Mouse (Mus musculus) kidney, adult 8-10 months (tissue): ENCODE measurements at regions not wholly inside any gene's neighbourhood (a gene's known extent, or its start where the extent isn't known, plus 50 kb on each side); places are given as distances from the start of the nearest gene placed in this dataset.

ENCODE experiments used
- DNase-seq, 2 experiments: peaks; one replicate each; pipeline ENCODE4 v3.0.0; 2022

DNA sequence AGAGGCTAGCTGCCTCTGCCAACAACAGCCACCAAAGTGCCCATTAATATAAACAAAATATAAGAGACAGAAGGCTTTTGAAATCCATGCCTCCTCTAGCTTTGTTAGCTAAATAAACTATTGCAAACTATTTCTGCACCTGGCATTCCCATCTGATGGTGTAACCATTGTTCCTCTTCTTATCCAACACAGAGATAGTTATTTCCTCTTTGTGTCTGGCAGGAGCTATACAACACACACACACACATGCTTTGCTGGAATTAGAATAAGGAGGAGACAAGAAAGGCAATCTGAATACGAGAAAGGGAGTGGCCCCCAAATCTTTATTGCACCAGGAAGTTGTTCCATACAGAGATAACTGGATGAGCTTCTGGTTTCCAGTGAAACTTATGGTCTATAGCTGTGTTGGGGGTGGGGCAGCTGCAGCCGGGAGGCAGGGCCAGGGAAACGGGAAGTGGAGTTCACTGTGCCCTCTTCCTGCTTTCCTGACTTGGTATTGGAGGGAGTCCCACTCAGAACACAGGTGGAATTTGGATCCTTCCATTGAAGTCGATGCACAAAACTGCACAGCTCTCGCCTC is 64.0 kb upstream of the Zdhhc17 start:
- DNase-seq = no peak

DNA sequence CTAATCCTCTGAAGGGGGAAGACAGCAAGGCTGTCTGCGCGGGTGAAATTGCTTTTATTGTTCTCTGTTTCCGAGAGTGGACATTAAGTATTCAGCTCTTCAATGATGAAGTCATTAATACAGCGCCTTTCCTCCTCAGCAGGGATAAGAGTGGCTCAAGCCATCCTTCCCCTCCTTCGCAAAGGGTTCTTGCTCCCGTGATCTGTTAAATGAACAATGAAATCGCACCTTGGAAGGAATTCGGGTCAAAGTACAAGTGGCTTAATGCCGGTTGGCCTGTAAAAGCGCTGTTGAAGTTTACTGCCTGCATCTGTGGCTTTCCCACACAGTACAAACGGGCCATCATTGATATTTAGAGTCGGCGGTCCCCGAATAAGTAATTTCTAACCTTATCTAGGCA is 63.3 kb upstream of the Zdhhc17 start:
- DNase-seq = peak; percentile 73 to 77

DNA sequence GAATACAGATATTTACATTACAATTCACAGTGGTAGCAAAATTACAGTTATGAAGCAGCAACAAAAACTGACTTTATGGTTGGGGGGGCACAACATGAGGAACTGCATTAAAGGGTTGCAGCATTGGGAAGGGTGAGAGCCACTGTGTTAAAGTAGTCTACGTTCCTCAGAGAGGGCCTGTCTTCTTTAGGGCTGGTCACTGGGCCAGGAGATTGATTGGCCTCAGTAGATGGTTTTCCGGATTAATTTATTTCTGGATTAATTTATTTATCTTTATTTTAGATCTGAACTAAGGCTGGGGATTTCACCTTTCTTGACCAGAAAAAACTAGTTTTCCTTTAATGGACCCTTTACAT is 62.6 kb upstream of the Zdhhc17 start:
- no peak for DNase-seq

DNA sequence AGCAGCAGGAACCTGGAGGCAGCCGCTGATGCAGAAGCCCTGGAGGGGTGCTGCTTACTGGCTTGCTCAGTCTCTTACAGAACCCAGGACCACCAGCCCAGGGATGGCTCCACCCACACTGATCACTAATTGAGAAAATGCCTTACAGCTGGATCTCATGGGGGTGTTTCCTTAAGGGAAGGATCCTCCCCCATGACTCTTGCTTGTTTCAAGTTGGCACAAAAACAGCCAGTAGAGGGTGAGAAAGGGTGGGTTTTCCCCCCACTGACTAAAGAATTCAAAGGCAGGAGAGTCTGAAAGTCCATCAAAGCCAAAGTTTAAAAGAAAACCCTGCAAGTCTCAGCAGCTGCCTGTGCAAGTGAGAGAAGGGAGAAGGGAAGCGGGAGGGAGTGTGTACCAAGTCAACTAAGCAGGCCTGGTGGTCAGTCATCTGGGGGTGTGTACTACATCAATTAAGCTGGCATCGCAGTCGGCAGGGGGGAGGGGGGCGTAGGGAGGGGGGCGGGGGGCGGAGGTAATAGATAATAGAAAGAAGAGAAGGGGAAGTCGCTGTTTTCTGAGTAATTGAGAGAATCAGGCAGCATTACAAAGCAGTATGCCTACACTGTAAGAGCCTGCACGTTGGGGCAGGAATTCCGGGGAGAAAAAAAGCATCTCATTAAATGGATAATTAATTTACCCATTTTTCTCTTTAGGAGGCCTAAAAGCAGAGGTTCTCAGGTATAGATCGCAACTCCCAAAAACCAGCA is 62.0 kb upstream of the Zdhhc17 start:
- DNase-seq = peak; percentile 24 to 51

DNA sequence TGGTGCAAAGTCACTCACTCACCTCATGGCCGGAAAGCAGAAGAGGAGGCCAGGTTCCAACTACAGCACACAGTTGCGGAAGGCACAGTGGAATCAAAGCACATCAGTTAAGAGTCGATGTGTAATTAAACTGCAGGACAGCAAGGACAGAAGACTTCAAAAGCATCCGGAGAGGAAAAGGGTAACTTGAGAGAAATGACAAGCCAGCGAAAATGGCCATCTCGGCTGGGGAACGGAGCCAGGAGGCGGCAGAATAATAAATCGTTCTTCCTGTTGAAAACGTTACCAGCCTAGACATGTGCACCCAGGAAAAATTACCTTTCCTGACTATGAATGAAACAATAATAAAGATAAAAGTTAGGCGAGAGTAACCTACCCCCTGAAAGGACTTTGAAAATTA is 56.2 kb upstream of the Zdhhc17 start:
- no peak for DNase-seq

DNA sequence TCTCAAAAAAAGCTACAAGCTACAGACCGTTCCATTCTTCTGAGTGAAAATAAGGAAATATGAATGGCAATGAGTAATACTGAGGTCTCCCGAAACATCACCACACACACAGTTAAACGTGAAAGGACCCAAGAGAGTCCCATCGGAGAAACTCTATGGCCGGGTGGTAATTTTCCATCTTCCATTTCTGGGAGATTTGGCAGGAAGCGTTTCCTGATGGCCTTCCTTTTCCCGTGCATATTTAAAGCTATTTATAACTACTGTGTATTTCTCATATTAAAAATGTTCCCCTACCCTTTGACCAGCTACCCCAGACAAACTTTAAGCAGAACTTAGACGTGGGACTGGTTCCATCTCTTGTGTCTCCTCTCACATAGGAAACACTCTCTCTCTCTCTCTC is 50.7 kb upstream of the Zdhhc17 start:
- DNase-seq = peak; percentile 33 to 35
